ENCODE assay signal across 8 mouse cellular contexts in the genomic region with DNA sequence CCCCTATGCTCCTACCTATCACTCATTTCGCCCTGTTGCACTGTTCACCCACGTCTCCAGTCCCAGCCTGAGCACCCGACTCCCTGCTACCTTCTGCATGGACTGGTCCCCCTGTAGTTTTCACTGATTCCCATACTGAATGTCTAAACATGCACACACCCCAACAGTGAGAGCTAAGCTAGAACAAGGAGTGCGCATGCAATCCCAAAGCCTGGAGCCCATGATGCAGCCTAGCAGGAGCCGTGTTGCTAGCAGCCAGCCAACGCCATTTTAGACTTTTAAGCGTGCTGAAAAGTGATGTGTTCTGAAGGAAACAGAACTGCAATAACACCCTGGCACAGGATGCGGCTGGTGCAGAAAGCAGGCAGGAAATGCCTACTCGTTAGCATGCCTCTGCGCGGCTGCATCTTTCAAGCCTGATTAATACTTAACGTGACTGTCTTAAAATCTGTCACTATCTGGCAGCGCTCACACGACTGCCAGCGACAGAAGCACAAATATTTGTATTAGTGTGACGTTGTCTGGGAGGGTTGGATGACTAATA.
DNase-seq lines count a peak whose midpoint lies in the region; ATAC-seq and TF ChIP-seq lines count a peak whose summit lies in the region.

No protein-coding gene starts in this region.

- peak overlapping the region; percentile 33 for H3K4me2 ChIP-seq in hindbrain, embryonic 12.5 days (replicated peaks)
- peak overlapping the region; percentile 43 for H3K4me2 ChIP-seq in liver, embryonic 15.5 days
- peak overlapping the region; percentile 33; the same call in 1 of the 2 replicates for H3K4me2 ChIP-seq in neural tube, embryonic 14.5 days (ENCODE audit: low read depth, low read length)

- H3K4me3 ChIP-seq in cortical plate, adult 2 months (ENCODE audit: insufficient read depth, low read length): peak overlapping the region; percentile 15
- no peak overlapping the region for H3K4me3 ChIP-seq in hindbrain, embryonic 12.5 days
- H3K4me3 ChIP-seq in layer of hippocampus, adult 2 months: peak overlapping the region; percentile 45
- H3K4me3 ChIP-seq in liver, embryonic 15.5 days (replicated peaks): 0 out of 2 replicates have a peak overlapping the region, but pooled peaks have one; percentile 2
- H3K4me3 ChIP-seq in neural tube, embryonic 14.5 days (ENCODE audit: low read depth, low read length): no peak overlapping the region; the same call in 1 of the 2 replicates

- ATAC-seq in cerebellum, adult (ENCODE audit: insufficient number of reproducible peaks, low FRiP score, low TSS enrichment): no peak
- ATAC-seq in hindbrain, embryonic 12.5 days (ENCODE audit: low FRiP score): no peak
- ATAC-seq in liver, embryonic 15.5 days (ENCODE audit: insufficient read depth): peak; percentile 49; the same call in 1 of the 2 replicates
- no peak for ATAC-seq in neural tube, embryonic 14.5 days (ENCODE audit: low read depth)

- no peaks in the 10 kb centered on the region for H3K36me3 ChIP-seq in hindbrain, embryonic 12.5 days
- H3K36me3 ChIP-seq in liver, embryonic 15.5 days (replicated peaks): no peaks in the 10 kb centered on the region
- H3K36me3 ChIP-seq in neural tube, embryonic 14.5 days (ENCODE audit: control insufficient read depth, insufficient read depth, low read length): no peaks in the 10 kb centered on the region

- no peak overlapping the region for H3K9ac ChIP-seq in hindbrain, embryonic 12.5 days
- H3K9ac ChIP-seq in liver, embryonic 15.5 days: no peak overlapping the region
- no peak overlapping the region for H3K9ac ChIP-seq in neural tube, embryonic 14.5 days (replicated peaks; ENCODE audit: low read depth, low read length)

- no peak for TF ChIP-seq POLR2A in cortical plate, adult 2 months (IDR thresholded peaks at IDR 0.05; ENCODE audit: extremely low read depth, insufficient read depth, low read length)

- no peaks in the 10 kb centered on the region; the same call in 1 of the 2 replicates for H3K4me1 ChIP-seq in cortical plate, adult 2 months (ENCODE audit: control insufficient read depth, insufficient read depth, low read length)
- H3K4me1 ChIP-seq in hindbrain, embryonic 12.5 days: no peaks in the 10 kb centered on the region
- peaks cover 2% of the 10 kb centered on the region; the same call in 1 of the 2 replicates for H3K4me1 ChIP-seq in liver, embryonic 15.5 days (replicated peaks)
- H3K4me1 ChIP-seq in neural tube, embryonic 14.5 days (ENCODE audit: control insufficient read depth, insufficient read depth, low read length): no peaks in the 10 kb centered on the region

- no peaks in the 10 kb centered on the region for H3K27me3 ChIP-seq in hindbrain, embryonic 12.5 days
- no peaks in the 10 kb centered on the region for H3K27me3 ChIP-seq in liver, embryonic 15.5 days
- H3K27me3 ChIP-seq in neural tube, embryonic 14.5 days (ENCODE audit: control insufficient read depth, insufficient read depth, low read length): no peaks in the 10 kb centered on the region

- peak; percentile 23 to 28 for DNase-seq in cerebellum, postnatal 25 days
- DNase-seq in layer of hippocampus, adult 2 months (ENCODE audit: low spot score in 2 of 2): peak; percentile 26 to 65
- DNase-seq in yolk sac, embryonic 10.5 days (ENCODE audit: low spot score): peak; percentile 69

- H3K9me3 ChIP-seq in hindbrain, embryonic 12.5 days (replicated peaks): no peaks in the 10 kb centered on the region
- H3K9me3 ChIP-seq in liver, embryonic 15.5 days (replicated peaks): no peaks in the 10 kb centered on the region
- H3K9me3 ChIP-seq in neural tube, embryonic 14.5 days (ENCODE audit: control insufficient read depth, low read length): no peaks in the 10 kb centered on the region

- TF ChIP-seq CTCF in cortical plate, adult 2 months (IDR thresholded peaks at IDR 0.05; ENCODE audit: extremely low read depth, insufficient read depth, low read length): no peak
- TF ChIP-seq CTCF in layer of hippocampus, adult 2 months (conservative IDR thresholded peaks at IDR 0.05): no peak

- no peak overlapping the region for H3K27ac ChIP-seq in cortical plate, adult 2 months (ENCODE audit: insufficient read depth, low read length)
- H3K27ac ChIP-seq in hindbrain, embryonic 12.5 days: no peak overlapping the region
- H3K27ac ChIP-seq in layer of hippocampus, adult 2 months: peak overlapping the region; percentile 43; the same call in 1 of the 2 replicates
- H3K27ac ChIP-seq in liver, embryonic 15.5 days (replicated peaks): peak overlapping the region; percentile 29; the same call in 1 of the 2 replicates
- no peak overlapping the region for H3K27ac ChIP-seq in neural tube, embryonic 14.5 days (ENCODE audit: low read depth, low read length)

- 41% methylated on average over 16 of the region's 16 CpGs for WGBS in hindbrain, embryonic 12.5 days
- 14% methylated on average over 16 of the region's 16 CpGs for WGBS in liver, embryonic 15.5 days (ENCODE audit: insufficient replicate concordance)
- WGBS in neural tube, embryonic 14.5 days: 40% methylated on average over 16 of the region's 16 CpGs

Comparison
In these comparisons a context has a peak if more than half of its experiments do, and no peak if none do; other contexts are left out.
1. H3K27ac ChIP-seq: peak in layer of hippocampus, adult 2 months (single experiment) and liver, embryonic 15.5 days (single experiment); none in cortical plate, adult 2 months (single experiment), hindbrain, embryonic 12.5 days (single experiment) and neural tube, embryonic 14.5 days (single experiment).
2. H3K4me3 ChIP-seq: peak in cortical plate, adult 2 months (single experiment), layer of hippocampus, adult 2 months (single experiment) and liver, embryonic 15.5 days (single experiment); none in hindbrain, embryonic 12.5 days (single experiment) and neural tube, embryonic 14.5 days (single experiment).
3. Peak in every context shown above with its lines, with median percentiles within 50 percentile points of each other: DNase-seq and H3K4me2 ChIP-seq.